ENCODE assay signal across 9 mouse cellular contexts in genomic region chr14:54059776-54060175, GRCm38 (mm10).
A peak's percentile ranks its signal among the peaks of the same experiment; 100 is the strongest.
DNase-seq lines count a peak whose midpoint lies in the region; ATAC-seq and TF ChIP-seq lines count a peak whose summit lies in the region.
"Had no signal": no experiment of that assay in that cellular context is flagged by ENCODE, and none has a peak within 500 bp of the region (broad histone marks: within the 10 kb centered on the region; RNA-seq: fewer than 3 reads in every experiment).

No protein-coding gene starts in this region.

- WGBS in embryonic facial prominence, embryonic 11.5 days, result 20% methylated on average over 4 of the region's 4 CpGs
- WGBS in lung, embryonic 14.5 days, result 17% methylated on average over 4 of the region's 4 CpGs
- 14% methylated on average over 4 of the region's 4 CpGs for WGBS in thymus, adult 2 months

- H3K9ac ChIP-seq in embryonic facial prominence, embryonic 11.5 days (replicated peaks; ENCODE audit: low read length), result no peak overlapping the region
- H3K9ac ChIP-seq in lung, embryonic 14.5 days, result no peak overlapping the region
- H3K9ac ChIP-seq: heart, embryonic 15.5 days had no signal

- intact Hi-C loops in heart, postnatal 10 days (cut with DNase I), result loop anchor here (2.0 to 10.0 kb wide), 6 partner anchors 168 to 578 kb away; no protein-coding TSS in a partner anchor

- H3K9me3 ChIP-seq in embryonic facial prominence, embryonic 11.5 days (replicated peaks; ENCODE audit: control insufficient read depth, low read length), result no peaks in the 10 kb centered on the region
- no peaks in the 10 kb centered on the region for H3K9me3 ChIP-seq in lung, embryonic 14.5 days (ENCODE audit: low read depth, low read length)
- H3K9me3 ChIP-seq: heart, embryonic 15.5 days had no signal

- no peak for TF ChIP-seq POLR2A in thymus, adult 2 months (IDR thresholded peaks at IDR 0.05; ENCODE audit: control insufficient read depth, extremely low read depth, insufficient read depth, low read length, poor library complexity)

- H3K4me1 ChIP-seq in embryonic facial prominence, embryonic 11.5 days (ENCODE audit: control insufficient read depth, insufficient read depth, low read length), result no peaks in the 10 kb centered on the region
- no peaks in the 10 kb centered on the region for H3K4me1 ChIP-seq in lung, embryonic 14.5 days (ENCODE audit: insufficient read depth)
- H3K4me1 ChIP-seq in thymus, adult 2 months (replicated peaks; ENCODE audit: control insufficient read depth, insufficient read depth, low read length), result peaks cover 15% of the 10 kb centered on the region

- no peaks in the 10 kb centered on the region for H3K36me3 ChIP-seq in embryonic facial prominence, embryonic 11.5 days (replicated peaks; ENCODE audit: control insufficient read depth, insufficient read depth, low read depth, low read length)
- no peaks in the 10 kb centered on the region for H3K36me3 ChIP-seq in lung, embryonic 14.5 days (ENCODE audit: insufficient read depth)
- H3K36me3 ChIP-seq in thymus, adult 2 months (ENCODE audit: control insufficient read depth, insufficient read depth, low read length), result no peaks in the 10 kb centered on the region
- H3K36me3 ChIP-seq: heart, embryonic 15.5 days had no signal

- peak; percentile 4 to 40 for DNase-seq in CD8-positive naive resting alpha-beta T cell, adult 2 months (ENCODE audit: low read depth in 2 of 2, low spot score in 2 of 2)
- peak; percentile 82 for DNase-seq in adrenal gland, postnatal 14 days
- peak; percentile 92 for DNase-seq in embryonic facial prominence, embryonic 11.5 days (ENCODE audit: low spot score)
- DNase-seq in heart, postnatal 10 days, result peak; percentile 79 to 88
- DNase-seq in kidney, postnatal 36 days, result peak; percentile 75 to 78
- DNase-seq in lung, embryonic 14.5 days, result peak; percentile 96
- peak; percentile 29 for DNase-seq in ovary, adult 18-20 months (ENCODE audit: low spot score)
- peak; percentile 62 for DNase-seq in thymus, adult 2 months

- H3K4me3 ChIP-seq in embryonic facial prominence, embryonic 11.5 days (ENCODE audit: low read depth, low read length), result no peak overlapping the region
- no peak overlapping the region for H3K4me3 ChIP-seq in lung, embryonic 14.5 days (ENCODE audit: low read depth, low read length)
- peak overlapping the region; percentile 23; the same call in 1 of the 2 replicates for H3K4me3 ChIP-seq in thymus, adult 2 months (ENCODE audit: control insufficient read depth, insufficient read depth, low read length)
- H3K4me3 ChIP-seq: heart, embryonic 15.5 days had no signal

- H3K4me2 ChIP-seq in embryonic facial prominence, embryonic 11.5 days (ENCODE audit: low read depth, low read length), result no peak overlapping the region
- no peak overlapping the region for H3K4me2 ChIP-seq in lung, embryonic 14.5 days
- H3K4me2 ChIP-seq: heart, embryonic 15.5 days had no signal

- no peak overlapping the region for H3K27ac ChIP-seq in embryonic facial prominence, embryonic 11.5 days (replicated peaks; ENCODE audit: low read depth, low read length)
- no peak overlapping the region for H3K27ac ChIP-seq in lung, embryonic 14.5 days (ENCODE audit: low read depth)
- H3K27ac ChIP-seq in thymus, adult 2 months (ENCODE audit: control insufficient read depth, insufficient read depth, low read length), result no peak overlapping the region; the same call in 1 of the 2 replicates
- H3K27ac ChIP-seq: heart, embryonic 15.5 days had no signal

- TF ChIP-seq CTCF in lung, embryonic 14.5 days (IDR thresholded peaks at IDR 0.05; ENCODE audit: low read depth), result peak; percentile 82
- no peak for TF ChIP-seq CTCF in thymus, adult 2 months (IDR thresholded peaks at IDR 0.05; ENCODE audit: borderline replicate concordance, control insufficient read depth, extremely low read depth, insufficient read depth, low read length, poor library complexity)

- peak; percentile 74 for ATAC-seq in embryonic facial prominence, embryonic 11.5 days (replicated peaks; ENCODE audit: insufficient number of reproducible peaks, low FRiP score, low TSS enrichment, low read depth)
- peak; percentile 82 for ATAC-seq in lung, embryonic 14.5 days (ENCODE audit: insufficient read depth)

- no peaks in the 10 kb centered on the region for H3K27me3 ChIP-seq in embryonic facial prominence, embryonic 11.5 days (ENCODE audit: control insufficient read depth, insufficient read depth, low read length)
- H3K27me3 ChIP-seq in lung, embryonic 14.5 days (ENCODE audit: insufficient read depth, low read length), result no peaks in the 10 kb centered on the region
- H3K27me3 ChIP-seq in thymus, adult 2 months (ENCODE audit: control insufficient read depth, insufficient read depth, low read length), result no peaks in the 10 kb centered on the region

Comparison
In these comparisons a context has a peak if more than half of its experiments do, and no peak if none do; other contexts are left out.
1. DNase-seq: peak in every context shown above with its lines; median percentile 96 in lung, embryonic 14.5 days; 92 in embryonic facial prominence, embryonic 11.5 days; 84 in heart, postnatal 10 days; 82 in adrenal gland, postnatal 14 days; 76 in kidney, postnatal 36 days; 62 in thymus, adult 2 months; 29 in ovary, adult 18-20 months; 22 in CD8-positive naive resting alpha-beta T cell, adult 2 months.